Mouse (Mus musculus) lung, postnatal 0 days (tissue): ENCODE data around the gene Clspn.

ENCODE experiments used
- CTCF ChIP-seq: IDR thresholded peaks from 2 replicates; pipeline ENCODE4 v1.5.1; 2016; ENCODE audit warnings: antibody characterized with exemption, mild to moderate bottlenecking
- EP300 ChIP-seq: IDR thresholded peaks from 2 replicates; pipeline ENCODE4 v1.6.1; 2016; ENCODE audit warnings: antibody characterized with exemption, mild to moderate bottlenecking, control low read depth

DNA sequence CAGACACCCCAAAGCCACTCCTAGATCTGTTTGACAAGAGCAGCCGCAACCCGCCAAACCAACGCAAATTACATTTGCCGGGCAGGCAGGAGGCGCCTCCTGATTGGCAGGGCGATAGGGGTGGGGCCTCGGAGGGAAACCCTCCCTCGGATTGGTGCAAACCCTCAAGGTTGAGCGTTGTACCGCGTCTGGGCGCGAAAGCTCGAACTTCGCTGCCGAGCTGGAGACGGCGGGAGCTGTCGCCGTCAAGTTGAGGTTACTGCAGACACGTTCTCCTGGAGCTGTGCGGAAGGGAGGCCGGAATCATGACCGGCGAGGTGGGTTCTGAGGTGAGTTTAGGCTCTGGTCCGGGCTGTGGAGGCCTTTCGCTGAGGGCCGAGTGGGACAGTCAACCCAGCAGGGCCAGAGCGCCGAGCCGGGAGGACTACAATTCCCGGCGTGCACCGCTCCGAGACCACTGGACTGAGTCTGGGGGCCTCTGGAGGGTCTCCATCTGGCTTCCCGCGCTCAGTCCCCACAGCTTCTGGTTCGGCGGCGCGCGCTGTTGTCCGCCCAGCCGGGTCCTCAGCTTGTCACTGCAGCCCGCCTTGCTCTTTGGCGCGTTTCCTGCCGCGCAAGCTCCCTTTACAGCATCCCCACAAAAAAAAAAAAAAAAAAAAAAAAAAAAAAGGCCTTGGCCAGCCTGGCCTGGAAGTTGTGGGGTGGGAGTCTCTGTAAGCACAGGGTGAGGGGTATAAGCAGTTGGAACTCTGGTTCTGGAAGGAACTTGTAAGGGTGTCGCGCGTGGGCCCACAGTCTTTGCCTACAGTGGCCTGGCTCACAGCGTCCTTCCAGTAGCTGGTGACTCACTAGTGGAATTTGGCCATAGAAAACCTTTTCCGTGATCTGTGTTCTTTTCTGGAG lies at the start of gene Clspn:
- TF ChIP-seq CTCF (no peak), EP300 (no peak)
